Mouse (Mus musculus): ENCODE measurements at regions not wholly inside any gene's neighbourhood (a gene's known extent, or its start where the extent isn't known, plus 50 kb on each side); places are given as distances from the start of the nearest gene placed in this dataset.

DNA sequence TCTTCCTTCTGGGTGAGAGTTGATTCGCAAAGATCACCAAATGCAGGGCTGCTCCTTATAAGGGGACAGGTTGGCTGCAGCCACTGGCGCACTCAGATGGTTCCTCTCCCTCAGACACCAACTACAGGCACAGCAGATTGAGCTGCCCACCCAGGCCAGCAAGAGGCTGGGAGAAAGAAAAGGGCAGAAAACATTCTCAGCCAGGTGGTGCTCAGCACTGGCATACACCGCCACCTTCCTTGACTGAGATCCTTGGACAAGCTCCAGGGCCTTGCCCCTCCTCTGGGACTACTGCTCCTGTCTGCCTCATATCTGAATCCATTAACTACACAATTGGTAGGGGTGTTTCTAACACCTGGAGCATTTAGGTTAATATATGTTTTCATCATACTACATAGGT, 110.4 kb upstream of the Pou3f3 start:
- no peaks in the 10 kb centered on the region for H3K27me3 ChIP-seq (ENCODE audit: control insufficient read depth, insufficient read depth, insufficient read length)
- no peak overlapping the region for H3ac ChIP-seq (ENCODE audit: control insufficient read depth, insufficient read length)
- no peak for TF ChIP-seq TCF3 (IDR thresholded peaks at IDR 0.05; ENCODE audit: insufficient read length, low read depth)
- no peak for TF ChIP-seq USF1 (IDR thresholded peaks at IDR 0.05; ENCODE audit: low read depth)
- no peak for TF ChIP-seq TCF12 (IDR thresholded peaks at IDR 0.05; ENCODE audit: insufficient read depth, poor library complexity, severe bottlenecking)
- TF ChIP-seq REST (IDR thresholded peaks at IDR 0.05; ENCODE audit: insufficient read depth, insufficient read length), result no peak
- TF ChIP-seq MAX (IDR thresholded peaks at IDR 0.05; ENCODE audit: low read depth), result no peak
- no peak for TF ChIP-seq MYOD1 (IDR thresholded peaks at IDR 0.05; ENCODE audit: control insufficient read depth in 1 of 3, insufficient read length in 2 of 3, low read depth in 2 of 3)
- H3K4me2 ChIP-seq (ENCODE audit: low read depth), result no peak overlapping the region
- no peaks in the 10 kb centered on the region for H3K79me2 ChIP-seq (ENCODE audit: control insufficient read depth, insufficient read depth)
- no peak overlapping the region for H3K4me3 ChIP-seq
- no peaks in the 10 kb centered on the region for H3K36me3 ChIP-seq (ENCODE audit: control insufficient read depth, insufficient read depth)

DNA sequence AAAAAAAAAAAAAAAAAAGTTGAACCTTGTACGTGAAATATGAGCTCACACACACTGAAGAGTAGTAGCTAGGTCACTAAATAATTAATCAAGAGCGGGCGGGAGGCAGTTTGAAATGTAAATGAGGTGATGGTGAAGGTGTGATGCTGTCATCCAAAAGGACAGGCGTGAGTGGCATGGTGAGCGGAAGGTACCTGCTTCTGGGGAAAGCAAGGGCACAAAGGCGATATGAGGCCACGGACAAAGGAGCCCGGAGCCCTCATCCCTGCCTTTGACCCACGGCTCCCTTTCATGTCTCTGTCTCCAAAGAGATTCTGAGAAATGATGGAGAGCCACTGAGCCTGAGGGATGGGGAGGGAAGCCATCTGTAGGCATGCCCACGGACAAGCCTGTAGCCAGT, 107.1 kb upstream of the Pou3f3 start:
- Histone ChIP-seq H3K27me3 (ENCODE audit: control insufficient read depth, insufficient read depth, insufficient read length) (no peaks in the 10 kb centered on the region), H3K4me3 (no peak overlapping the region), H3K79me2 (ENCODE audit: control insufficient read depth, insufficient read depth) (no peaks in the 10 kb centered on the region), H3K4me2 (ENCODE audit: low read depth) (no peak overlapping the region), H3ac (ENCODE audit: control insufficient read depth, insufficient read length) (no peak overlapping the region), H3K36me3 (ENCODE audit: control insufficient read depth, insufficient read depth) (no peaks in the 10 kb centered on the region)
- TF ChIP-seq POLR2A (IDR thresholded peaks at IDR 0.05; ENCODE audit: insufficient read length, low read depth) (no peak), E2F4 (IDR thresholded peaks at IDR 0.05; ENCODE audit: insufficient read depth) (no peak), MAX (IDR thresholded peaks at IDR 0.05; ENCODE audit: low read depth) (no peak), MYOG (IDR thresholded peaks at IDR 0.05; ENCODE audit: control insufficient read depth in 1 of 3, insufficient read depth in 1 of 3, insufficient read length in 2 of 3, low read depth in 2 of 3) (no peak), SRF (IDR thresholded peaks at IDR 0.05; ENCODE audit: control insufficient read depth, insufficient read length, low read depth) (no peak), USF1 (IDR thresholded peaks at IDR 0.05; ENCODE audit: low read depth) (no peak)

DNA sequence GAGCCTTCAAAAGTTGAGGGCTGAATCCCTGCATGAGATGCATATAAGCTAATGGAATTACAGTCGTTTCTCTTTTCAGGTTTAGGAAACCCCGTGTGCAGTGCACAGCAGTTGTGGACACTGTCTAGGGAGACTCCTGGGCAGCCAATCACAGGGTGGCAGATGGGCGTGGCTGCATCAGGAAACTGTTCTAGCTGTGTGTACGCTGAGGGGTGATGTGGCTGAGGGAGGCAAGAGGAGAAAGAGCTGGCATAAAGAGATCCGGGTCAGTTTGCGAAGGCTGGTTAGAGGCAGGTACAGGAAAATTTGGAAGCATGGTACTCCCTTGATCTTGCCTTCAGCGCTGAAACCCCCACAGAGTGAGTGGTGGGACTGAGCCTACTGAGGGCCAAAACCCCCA, 106.1 kb upstream of the Pou3f3 start:
- Histone ChIP-seq H3K27me3 (ENCODE audit: control insufficient read depth, insufficient read depth, insufficient read length) (no peaks in the 10 kb centered on the region), H3K4me2 (ENCODE audit: low read depth) (no peak overlapping the region), H3K36me3 (ENCODE audit: control insufficient read depth, insufficient read depth) (no peaks in the 10 kb centered on the region), H3K4me3 (no peak overlapping the region), H3K79me2 (ENCODE audit: control insufficient read depth, insufficient read depth) (no peaks in the 10 kb centered on the region), H3ac (ENCODE audit: control insufficient read depth, insufficient read length) (no peak overlapping the region)
- TF ChIP-seq USF1 (IDR thresholded peaks at IDR 0.05; ENCODE audit: low read depth) (no peak), MAX (IDR thresholded peaks at IDR 0.05; ENCODE audit: low read depth) (no peak), CEBPB (IDR thresholded peaks at IDR 0.05; ENCODE audit: insufficient read depth, poor library complexity, severe bottlenecking) (no peak), POLR2AphosphoS2 (IDR thresholded peaks at IDR 0.05; ENCODE audit: insufficient read length, low read depth) (no peak), POLR2A (IDR thresholded peaks at IDR 0.05; ENCODE audit: insufficient read length, low read depth) (no peak)

DNA sequence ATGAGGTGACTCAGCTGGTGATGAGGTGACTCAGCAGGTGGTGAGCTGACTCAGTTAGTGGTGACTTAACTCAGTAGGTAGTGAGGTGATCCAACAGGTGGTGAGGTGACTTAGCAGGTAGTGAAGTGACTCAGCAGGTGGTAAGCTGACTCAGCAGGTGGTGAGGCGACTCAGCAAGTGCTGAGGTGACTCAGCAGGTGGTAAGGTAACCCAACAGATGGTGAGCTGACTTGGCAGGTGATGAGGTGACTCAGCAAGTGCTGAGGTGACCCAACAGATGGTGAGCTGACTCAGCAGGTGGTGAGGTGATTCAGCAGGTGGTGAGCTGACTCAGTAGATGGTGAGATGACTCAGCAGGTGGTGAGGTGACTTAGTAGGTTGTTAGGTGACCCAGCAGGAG, 103.7 kb upstream of the Pou3f3 start:
- H3K4me2 ChIP-seq (ENCODE audit: low read depth), result no peak overlapping the region
- H3K27me3 ChIP-seq (ENCODE audit: control insufficient read depth, insufficient read depth, insufficient read length), result no peaks in the 10 kb centered on the region
- H3K79me2 ChIP-seq (ENCODE audit: control insufficient read depth, insufficient read depth), result no peaks in the 10 kb centered on the region

DNA sequence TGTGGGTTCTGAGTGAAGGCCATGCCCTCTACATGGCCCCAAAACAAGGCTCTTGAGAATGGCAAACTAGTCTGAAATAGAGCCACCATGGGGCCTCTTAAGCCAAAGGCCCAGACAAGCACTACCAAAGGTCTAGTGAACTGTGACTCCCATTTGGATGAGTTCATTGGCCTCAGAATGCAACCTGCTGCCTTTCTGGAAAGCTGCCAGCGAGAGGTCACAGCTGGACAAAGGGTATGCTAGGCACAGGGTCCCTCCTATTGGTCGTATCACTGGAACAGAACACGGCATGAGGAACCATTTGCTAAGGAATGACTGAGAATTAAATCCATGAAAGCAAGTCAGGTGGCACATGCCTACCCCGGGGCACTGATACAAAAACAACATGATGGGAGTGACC, 98.5 kb upstream of the Pou3f3 start:
- H3K4me2 ChIP-seq (ENCODE audit: low read depth), result no peak overlapping the region
- no peak overlapping the region for H3ac ChIP-seq (ENCODE audit: control insufficient read depth, insufficient read length)
- H3K36me3 ChIP-seq (ENCODE audit: control insufficient read depth, insufficient read depth), result no peaks in the 10 kb centered on the region
- no peaks in the 10 kb centered on the region for H3K79me2 ChIP-seq (ENCODE audit: control insufficient read depth, insufficient read depth)
- H3K27me3 ChIP-seq (ENCODE audit: control insufficient read depth, insufficient read depth, insufficient read length), result no peaks in the 10 kb centered on the region
- TF ChIP-seq USF1 (IDR thresholded peaks at IDR 0.05; ENCODE audit: low read depth), result no peak
- no peak for TF ChIP-seq TCF12 (IDR thresholded peaks at IDR 0.05; ENCODE audit: insufficient read depth, poor library complexity, severe bottlenecking)
- TF ChIP-seq MAX (IDR thresholded peaks at IDR 0.05; ENCODE audit: low read depth), result no peak
- no peak for TF ChIP-seq SRF (IDR thresholded peaks at IDR 0.05; ENCODE audit: control insufficient read depth, insufficient read length, low read depth)
- no peak for TF ChIP-seq POLR2A (IDR thresholded peaks at IDR 0.05; ENCODE audit: insufficient read length, low read depth)
- TF ChIP-seq MYOD1 (IDR thresholded peaks at IDR 0.05; ENCODE audit: control insufficient read depth in 1 of 3, insufficient read length in 2 of 3, low read depth in 2 of 3), result no peak
- no peak for TF ChIP-seq TCF3 (IDR thresholded peaks at IDR 0.05; ENCODE audit: insufficient read length, low read depth)
- no peak for TF ChIP-seq MYOG (IDR thresholded peaks at IDR 0.05; ENCODE audit: control insufficient read depth in 1 of 3, insufficient read depth in 1 of 3, insufficient read length in 2 of 3, low read depth in 2 of 3)
- TF ChIP-seq POLR2AphosphoS2 (IDR thresholded peaks at IDR 0.05; ENCODE audit: insufficient read length, low read depth), result no peak
- no peak for TF ChIP-seq REST (IDR thresholded peaks at IDR 0.05; ENCODE audit: insufficient read depth, insufficient read length)
- no peak for TF ChIP-seq CEBPB (IDR thresholded peaks at IDR 0.05; ENCODE audit: insufficient read depth, poor library complexity, severe bottlenecking)
- no peak for TF ChIP-seq E2F4 (IDR thresholded peaks at IDR 0.05; ENCODE audit: insufficient read depth)
- H3K4me3 ChIP-seq, result no peak overlapping the region

More for the DNA sequence above, 103.7 kb upstream of the Pou3f3 start:
- no peak for TF ChIP-seq CEBPB (IDR thresholded peaks at IDR 0.05; ENCODE audit: insufficient read depth, poor library complexity, severe bottlenecking)
- no peak for TF ChIP-seq POLR2AphosphoS2 (IDR thresholded peaks at IDR 0.05; ENCODE audit: insufficient read length, low read depth)
- Histone ChIP-seq H3K4me3 (no peak overlapping the region), H3ac (ENCODE audit: control insufficient read depth, insufficient read length) (no peak overlapping the region), H3K36me3 (ENCODE audit: control insufficient read depth, insufficient read depth) (no peaks in the 10 kb centered on the region)

DNA sequence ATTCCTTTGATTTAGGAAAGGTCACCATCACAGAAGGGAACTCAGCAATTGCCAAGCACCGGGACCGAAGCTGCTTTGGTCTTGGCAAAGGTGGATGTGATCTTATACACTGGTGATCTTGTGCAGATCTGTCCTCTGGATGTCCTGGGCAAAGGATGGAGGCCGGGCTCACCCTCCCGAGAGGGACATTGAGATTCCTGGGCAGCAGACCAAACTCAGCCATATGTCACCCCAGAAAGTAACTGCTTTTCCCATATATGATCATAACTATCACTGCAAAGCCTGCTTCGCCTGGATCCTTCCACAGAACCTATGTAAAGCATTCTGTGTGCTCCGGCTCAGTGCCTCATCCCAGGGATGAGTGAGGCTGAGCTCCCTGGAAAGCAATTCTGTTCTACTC, 96.3 kb upstream of the Pou3f3 start:
- no peaks in the 10 kb centered on the region for H3K36me3 ChIP-seq (ENCODE audit: control insufficient read depth, insufficient read depth)
- H3K79me2 ChIP-seq (ENCODE audit: control insufficient read depth, insufficient read depth), result no peaks in the 10 kb centered on the region
- H3K4me2 ChIP-seq (ENCODE audit: low read depth), result no peak overlapping the region
- no peak overlapping the region for H3ac ChIP-seq (ENCODE audit: control insufficient read depth, insufficient read length)
- no peak for TF ChIP-seq TCF3 (IDR thresholded peaks at IDR 0.05; ENCODE audit: insufficient read length, low read depth)
- no peak for TF ChIP-seq SRF (IDR thresholded peaks at IDR 0.05; ENCODE audit: control insufficient read depth, insufficient read length, low read depth)
- no peak for TF ChIP-seq POLR2AphosphoS2 (IDR thresholded peaks at IDR 0.05; ENCODE audit: insufficient read length, low read depth)
- no peak for TF ChIP-seq MYOG (IDR thresholded peaks at IDR 0.05; ENCODE audit: control insufficient read depth in 1 of 3, insufficient read depth in 1 of 3, insufficient read length in 2 of 3, low read depth in 2 of 3)
- TF ChIP-seq MAX (IDR thresholded peaks at IDR 0.05; ENCODE audit: low read depth), result no peak
- no peak for TF ChIP-seq TCF12 (IDR thresholded peaks at IDR 0.05; ENCODE audit: insufficient read depth, poor library complexity, severe bottlenecking)
- no peak for TF ChIP-seq E2F4 (IDR thresholded peaks at IDR 0.05; ENCODE audit: insufficient read depth)
- TF ChIP-seq CEBPB (IDR thresholded peaks at IDR 0.05; ENCODE audit: insufficient read depth, poor library complexity, severe bottlenecking), result no peak
- no peak for TF ChIP-seq USF1 (IDR thresholded peaks at IDR 0.05; ENCODE audit: low read depth)
- TF ChIP-seq MYOD1 (IDR thresholded peaks at IDR 0.05; ENCODE audit: control insufficient read depth in 1 of 3, insufficient read length in 2 of 3, low read depth in 2 of 3), result no peak
- TF ChIP-seq POLR2A (IDR thresholded peaks at IDR 0.05; ENCODE audit: insufficient read length, low read depth), result no peak
- no peak for TF ChIP-seq REST (IDR thresholded peaks at IDR 0.05; ENCODE audit: insufficient read depth, insufficient read length)
- no peak overlapping the region for H3K4me3 ChIP-seq
- H3K27me3 ChIP-seq (ENCODE audit: control insufficient read depth, insufficient read depth, insufficient read length), result no peaks in the 10 kb centered on the region
